Mouse (Mus musculus): ENCODE results near the gene Sla2. TPM values are rescaled to one million over a fixed set of nuclear protein-coding genes. Genes with fewer than 3 reads are reported as not detected.
"Not testable (repeated sequence)": the region's sequence is repeated elsewhere in the genome, so short reads cannot be mapped to it uniquely, and the experiment has no call there.

The Sla2 gene
- polyA plus RNA-seq, 1 experiment from 2014 or later, result 0.24 TPM

- not testable (repeated sequence) for ATAC-seq (ENCODE audit: low read depth); H3K4me1 ChIP-seq (ENCODE audit: control insufficient read depth, insufficient read depth, low read length); H3K27me3 ChIP-seq (ENCODE audit: control insufficient read depth, insufficient read depth, low read length); H3K4me2 ChIP-seq (ENCODE audit: low read depth, low read length); H3K27ac ChIP-seq (ENCODE audit: low read depth, low read length); H3K9me3 ChIP-seq (ENCODE audit: control insufficient read depth, low read length); H3K4me3 ChIP-seq (ENCODE audit: low read depth, low read length); H3K9ac ChIP-seq (replicated peaks; ENCODE audit: low read depth, low read length)
- H3K36me3 ChIP-seq (ENCODE audit: control insufficient read depth, insufficient read depth, low read length), result peaks cover 17% of the 10 kb centered on the region; the same call in 1 of the 2 replicates
- WGBS, result 44% methylated on average over 13 of the region's 13 CpGs
Observed at GRCm38 (mm10) chr2:156853999-156854771, 32.8 kb downstream of the Sla2 start.

- 73% methylated on average over 8 of the region's 13 CpGs for WGBS
- not testable (repeated sequence) for H3K27me3 ChIP-seq (ENCODE audit: control insufficient read depth, insufficient read depth, low read length); H3K9me3 ChIP-seq (ENCODE audit: control insufficient read depth, low read length); H3K4me1 ChIP-seq (ENCODE audit: control insufficient read depth, insufficient read depth, low read length); H3K27ac ChIP-seq (ENCODE audit: low read depth, low read length); H3K9ac ChIP-seq (replicated peaks; ENCODE audit: low read depth, low read length); H3K4me2 ChIP-seq (ENCODE audit: low read depth, low read length); H3K4me3 ChIP-seq (ENCODE audit: low read depth, low read length)
- H3K36me3 ChIP-seq (ENCODE audit: control insufficient read depth, insufficient read depth, low read length), result peaks cover 17% of the 10 kb centered on the region; the same call in 1 of the 2 replicates
- peak; percentile 65; the same call in 1 of the 2 replicates for ATAC-seq (ENCODE audit: low read depth)
Observed at GRCm38 (mm10) chr2:156853584-156853983, 33.4 kb downstream of the Sla2 start.

DNA sequence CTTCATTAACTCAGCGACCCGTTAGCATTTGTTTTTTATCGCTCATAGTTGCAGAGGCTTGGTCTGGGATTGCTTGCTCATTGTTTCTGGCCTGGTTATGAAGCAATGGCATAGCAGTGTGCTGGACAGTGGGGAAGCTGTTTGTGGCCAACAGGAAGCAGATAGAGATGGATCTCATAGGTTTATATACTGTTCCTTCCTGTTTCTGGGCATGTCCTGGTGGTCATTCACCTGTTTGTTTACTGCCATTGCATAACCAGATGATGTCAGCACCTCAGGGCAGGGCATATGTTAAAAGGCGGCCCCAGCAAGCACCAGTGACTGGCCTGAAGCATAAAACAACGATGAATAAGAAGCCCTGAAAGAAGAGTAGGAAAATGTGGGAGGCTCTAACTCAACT is 36.5 kb downstream of the Sla2 start:
- Histone ChIP-seq H3K27me3 (ENCODE audit: control insufficient read depth, insufficient read depth, low read length) (no peaks in the 10 kb centered on the region), H3K4me1 (ENCODE audit: control insufficient read depth, insufficient read depth, low read length) (peaks cover 6% of the 10 kb centered on the region; the same call in 1 of the 2 replicates), H3K4me2 (ENCODE audit: low read depth, low read length) (no peak overlapping the region), H3K9ac (replicated peaks; ENCODE audit: low read depth, low read length) (no peak overlapping the region), H3K4me3 (ENCODE audit: low read depth, low read length) (no peak overlapping the region), H3K36me3 (ENCODE audit: control insufficient read depth, insufficient read depth, low read length) (peaks cover 4% of the 10 kb centered on the region; the same call in 1 of the 2 replicates), H3K27ac (ENCODE audit: low read depth, low read length) (no peak overlapping the region), H3K9me3 (ENCODE audit: control insufficient read depth, low read length) (no peaks in the 10 kb centered on the region)
- WGBS, result 89% methylated on average over 5 of the region's 5 CpGs
- no peak for ATAC-seq (ENCODE audit: low read depth)

DNA sequence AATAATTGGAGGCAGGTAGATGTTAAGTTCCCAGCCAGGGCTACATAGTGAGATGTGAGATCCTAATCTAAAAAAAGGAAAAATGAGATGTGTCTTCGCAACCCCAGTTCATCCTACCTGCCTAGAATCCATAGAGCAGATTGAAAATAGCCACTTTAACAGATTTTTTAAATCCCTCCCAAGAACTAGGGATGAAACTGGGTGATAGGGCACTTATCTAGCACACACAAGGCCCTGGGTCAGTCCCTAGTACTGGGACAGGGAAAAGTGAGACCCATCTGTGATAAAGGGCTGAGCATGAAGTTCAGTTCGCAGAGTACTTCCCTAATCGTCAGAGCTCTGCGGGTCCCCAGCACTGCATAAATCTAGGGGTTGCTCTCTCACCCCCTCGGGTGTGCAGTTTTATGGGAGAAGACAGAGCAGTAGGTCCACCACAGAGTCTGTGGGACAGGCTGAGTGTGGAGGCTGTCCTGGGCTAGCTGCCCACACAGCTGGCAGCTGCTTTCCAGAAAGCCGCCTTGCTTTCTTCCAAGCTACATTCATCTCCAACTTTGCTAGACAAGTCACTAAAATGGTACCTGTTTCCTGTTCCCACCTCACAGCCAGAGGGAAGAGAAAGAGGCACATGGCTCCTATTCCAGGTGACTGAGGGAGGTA is 38.3 kb downstream of the Sla2 start:
- H3K36me3 ChIP-seq (ENCODE audit: control insufficient read depth, insufficient read depth, low read length), result peaks cover 4% of the 10 kb centered on the region; the same call in 1 of the 2 replicates
- no peak overlapping the region for H3K9ac ChIP-seq (replicated peaks; ENCODE audit: low read depth, low read length)
- no peak overlapping the region for H3K27ac ChIP-seq (ENCODE audit: low read depth, low read length)
- 84% methylated on average over 6 of the region's 6 CpGs for WGBS
- no peak for ATAC-seq (ENCODE audit: low read depth)
- no peaks in the 10 kb centered on the region for H3K27me3 ChIP-seq (ENCODE audit: control insufficient read depth, insufficient read depth, low read length)
- no peak overlapping the region for H3K4me3 ChIP-seq (ENCODE audit: low read depth, low read length)
- no peak overlapping the region for H3K4me2 ChIP-seq (ENCODE audit: low read depth, low read length)
- peaks cover 14% of the 10 kb centered on the region; the same call in 1 of the 2 replicates for H3K4me1 ChIP-seq (ENCODE audit: control insufficient read depth, insufficient read depth, low read length)
- no peaks in the 10 kb centered on the region for H3K9me3 ChIP-seq (ENCODE audit: control insufficient read depth, low read length)

GRCm38 (mm10) chr2:156847653-156848052 is 39.3 kb downstream of the Sla2 start:
- H3K36me3 ChIP-seq (ENCODE audit: control insufficient read depth, insufficient read depth, low read length), result peaks cover 4% of the 10 kb centered on the region; the same call in 1 of the 2 replicates
- 56% methylated on average over 6 of the region's 6 CpGs for WGBS
- ATAC-seq (ENCODE audit: low read depth), result no peak
- H3K27ac ChIP-seq (ENCODE audit: low read depth, low read length), result no peak overlapping the region
- no peak overlapping the region for H3K4me2 ChIP-seq (ENCODE audit: low read depth, low read length)
- no peak overlapping the region for H3K4me3 ChIP-seq (ENCODE audit: low read depth, low read length)
- no peak overlapping the region for H3K9ac ChIP-seq (replicated peaks; ENCODE audit: low read depth, low read length)
- no peaks in the 10 kb centered on the region for H3K9me3 ChIP-seq (ENCODE audit: control insufficient read depth, low read length)
- H3K4me1 ChIP-seq (ENCODE audit: control insufficient read depth, insufficient read depth, low read length), result peaks cover 14% of the 10 kb centered on the region; the same call in 1 of the 2 replicates
- no peaks in the 10 kb centered on the region for H3K27me3 ChIP-seq (ENCODE audit: control insufficient read depth, insufficient read depth, low read length)

DNA sequence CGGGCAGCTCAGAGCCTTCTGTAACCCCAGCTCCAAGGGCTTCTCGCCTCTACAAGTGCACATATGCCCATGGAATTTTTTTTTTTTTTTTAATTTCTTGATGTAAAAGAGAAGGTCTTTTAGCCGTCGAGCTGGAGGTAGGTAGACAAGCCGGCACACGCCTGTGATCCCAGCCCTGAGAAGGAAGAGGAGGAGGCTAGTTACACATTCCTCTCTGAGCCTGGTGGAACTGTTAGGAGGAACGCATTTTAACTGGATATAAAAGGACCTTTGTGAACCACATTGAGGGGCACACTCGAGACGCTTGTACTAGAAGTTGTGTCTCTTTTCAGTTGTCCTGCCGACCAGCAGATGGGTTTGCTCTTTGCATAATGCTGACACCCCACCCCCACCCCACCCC is 42.3 kb downstream of the Sla2 start:
- ATAC-seq (ENCODE audit: low read depth), result no peak
- H3K4me2 ChIP-seq (ENCODE audit: low read depth, low read length), result no peak overlapping the region
- no peak overlapping the region for H3K9ac ChIP-seq (replicated peaks; ENCODE audit: low read depth, low read length)
- H3K27ac ChIP-seq (ENCODE audit: low read depth, low read length), result no peak overlapping the region
- H3K36me3 ChIP-seq (ENCODE audit: control insufficient read depth, insufficient read depth, low read length), result no peaks in the 10 kb centered on the region
- no peak overlapping the region for H3K4me3 ChIP-seq (ENCODE audit: low read depth, low read length)
- peaks cover 4% of the 10 kb centered on the region; the same call in 1 of the 2 replicates for H3K27me3 ChIP-seq (ENCODE audit: control insufficient read depth, insufficient read depth, low read length)
- no peaks in the 10 kb centered on the region for H3K9me3 ChIP-seq (ENCODE audit: control insufficient read depth, low read length)
- peaks cover 29% of the 10 kb centered on the region; the same call in 1 of the 2 replicates for H3K4me1 ChIP-seq (ENCODE audit: control insufficient read depth, insufficient read depth, low read length)
- 30% methylated on average over 10 of the region's 10 CpGs for WGBS

- 55% methylated on average over 10 of the region's 10 CpGs for WGBS
- Histone ChIP-seq H3K9me3 (ENCODE audit: control insufficient read depth, low read length) (no peaks in the 10 kb centered on the region), H3K9ac (replicated peaks; ENCODE audit: low read depth, low read length) (no peak overlapping the region), H3K4me2 (ENCODE audit: low read depth, low read length) (no peak overlapping the region), H3K4me3 (ENCODE audit: low read depth, low read length) (no peak overlapping the region), H3K27ac (ENCODE audit: low read depth, low read length) (no peak overlapping the region), H3K4me1 (ENCODE audit: control insufficient read depth, insufficient read depth, low read length) (peaks cover 29% of the 10 kb centered on the region; the same call in 1 of the 2 replicates), H3K27me3 (ENCODE audit: control insufficient read depth, insufficient read depth, low read length) (peaks cover 5% of the 10 kb centered on the region; the same call in 1 of the 2 replicates), H3K36me3 (ENCODE audit: control insufficient read depth, insufficient read depth, low read length) (no peaks in the 10 kb centered on the region)
- ATAC-seq (ENCODE audit: low read depth), result no peak
Observed at GRCm38 (mm10) chr2:156843331-156843730, 43.7 kb downstream of the Sla2 start.

DNA sequence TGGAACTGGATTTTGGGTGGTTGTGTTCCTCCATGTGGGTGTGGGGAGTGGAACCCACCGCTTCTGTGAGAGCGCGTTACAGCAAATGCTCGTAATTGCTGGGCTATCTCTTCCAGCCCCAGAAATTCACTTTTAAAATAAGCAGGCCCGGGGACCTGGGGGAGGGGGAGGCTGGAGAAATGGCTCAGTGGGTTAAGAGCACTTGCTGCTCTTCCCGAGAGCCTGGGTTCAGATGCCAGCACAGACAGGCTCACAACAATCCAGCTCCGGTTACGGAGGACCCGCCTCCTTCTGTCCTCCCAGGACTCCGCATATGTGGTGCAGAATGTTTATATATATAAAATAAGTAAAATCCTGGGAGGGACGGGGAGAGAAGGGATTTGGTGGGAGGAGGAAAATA is 44.3 kb downstream of the Sla2 start:
- no peaks in the 10 kb centered on the region for H3K36me3 ChIP-seq (ENCODE audit: control insufficient read depth, insufficient read depth, low read length)
- peaks cover 28% of the 10 kb centered on the region; the same call in 1 of the 2 replicates for H3K4me1 ChIP-seq (ENCODE audit: control insufficient read depth, insufficient read depth, low read length)
- peaks cover 5% of the 10 kb centered on the region; the same call in 1 of the 2 replicates for H3K27me3 ChIP-seq (ENCODE audit: control insufficient read depth, insufficient read depth, low read length)
- H3K27ac ChIP-seq (ENCODE audit: low read depth, low read length), result no peak overlapping the region; the same call in 1 of the 2 replicates
- ATAC-seq (ENCODE audit: low read depth), result no peak
- 15% methylated on average over 11 of the region's 11 CpGs for WGBS
- H3K9ac ChIP-seq (replicated peaks; ENCODE audit: low read depth, low read length), result no peak overlapping the region
- no peak overlapping the region for H3K4me3 ChIP-seq (ENCODE audit: low read depth, low read length)
- no peaks in the 10 kb centered on the region for H3K9me3 ChIP-seq (ENCODE audit: control insufficient read depth, low read length)
- H3K4me2 ChIP-seq (ENCODE audit: low read depth, low read length), result peak overlapping the region; percentile 81; the same call in 1 of the 2 replicates

Data from neural tube, embryonic 14.5 days (tissue).